Mouse (Mus musculus) stomach, embryonic 15.5 days (tissue): ENCODE results near the gene Dcun1d3. TPM values are rescaled to one million over a fixed set of nuclear protein-coding genes. Genes with fewer than 3 reads are reported as not detected.

Source experiments
- ATAC-seq: fragments of 200-750 bp; cut with Nextera tagmentation; 2 replicates; pipeline ENCODE4 v1.8.0; 2017; ENCODE audit warnings: low read depth, moderate number of reproducible peaks, moderate TSS enrichment; ENCODE audit not compliant: insufficient read depth, low FRiP score
- H3K27ac ChIP-seq: fragments of 300-500 bp; sonication (generic); 2 replicates; pipeline ENCODE4 v1.5.1; 2015; ENCODE audit warnings: mild to moderate bottlenecking, inconsistent platforms
- H3K27me3 ChIP-seq: fragments of 300-500 bp; sonication (generic); replicated peaks from 2 replicates; pipeline ENCODE4 v1.6.1; 2015; ENCODE audit warnings: inconsistent platforms
- H3K36me3 ChIP-seq: fragments of 300-500 bp; sonication (generic); 2 replicates; pipeline ENCODE4 v1.6.1; 2015; ENCODE audit warnings: inconsistent platforms
- H3K4me1 ChIP-seq: fragments of 300-500 bp; sonication (generic); 2 replicates; pipeline ENCODE4 v1.6.1; 2015; ENCODE audit warnings: inconsistent platforms
- H3K4me2 ChIP-seq: fragments of 300-500 bp; sonication (generic); 2 replicates; pipeline ENCODE4 v1.6.1; 2015; ENCODE audit warnings: mild to moderate bottlenecking, inconsistent platforms
- H3K4me3 ChIP-seq: fragments of 300-500 bp; sonication (generic); replicated peaks from 2 replicates; pipeline ENCODE4 v1.5.1; 2015; ENCODE audit warnings: inconsistent platforms
- H3K9ac ChIP-seq: fragments of 300-500 bp; sonication (generic); 2 replicates; pipeline ENCODE4 v1.6.1; 2015; ENCODE audit warnings: inconsistent platforms
- H3K9me3 ChIP-seq: fragments of 300-500 bp; sonication (generic); 2 replicates; pipeline ENCODE4 v1.6.1; 2016; ENCODE audit warnings: inconsistent platforms
- WGBS: fragments of 180-500 bp; shearing (Covaris S2); methylation state at CpG from one replicate; pipeline ENCODE4 v1.1.7; 2015; 5-methylcytosine and 5-hydroxymethylcytosine counted together
- polyA plus RNA-seq: library from polyadenylated mRNA; unstranded; fragments of >200 nt; fragmentation: Nextera tagmentation; extraction: Ambion mirVana; gene quantifications from 2 replicates; pipeline ENCODE4 v1.2.1, GENCODE M21; 2015

The Dcun1d3 gene
- 9.0 and 9.8 TPM in 2 replicates for polyA plus RNA-seq

GRCm38 (mm10) chr7:119895639-119896512, at the start of gene Dcun1d3, which contains the start of gene Lyrm1:
Gene Dcun1d3, minus strand, starts transcription at chr7:119896298.
Gene Lyrm1, plus strand, starts transcription at chr7:119895861.
- Histone ChIP-seq H3K4me3 (peak within 1 kb of the TSS; percentile 76), H3K4me2 (peak within 1 kb of the TSS; percentile 85), H3K36me3 (no peaks in the 10 kb centered on the region), H3K27me3 (no peaks in the 10 kb centered on the region), H3K27ac (peak within 1 kb of the TSS; percentile 95), H3K9ac (peak within 1 kb of the TSS; percentile 58), H3K4me1 (no peaks in the 10 kb centered on the region), H3K9me3 (no peaks in the 10 kb centered on the region)
- WGBS: under 1% methylated on average over 63 of the region's 63 CpGs
- peak; percentile 99 for ATAC-seq

GRCm38 (mm10) chr7:119941569-119941968, 45.5 kb upstream of the Dcun1d3 start:
- no peaks in the 10 kb centered on the region for H3K4me1 ChIP-seq
- no peak overlapping the region for H3K4me2 ChIP-seq
- no peaks in the 10 kb centered on the region for H3K27me3 ChIP-seq
- WGBS: 57% methylated on average over 2 of the region's 2 CpGs
- H3K27ac ChIP-seq: no peak overlapping the region
- H3K9ac ChIP-seq: no peak overlapping the region
- ATAC-seq: no peak
- H3K9me3 ChIP-seq: no peaks in the 10 kb centered on the region
- no peak overlapping the region for H3K4me3 ChIP-seq
- H3K36me3 ChIP-seq: no peaks in the 10 kb centered on the region

DNA sequence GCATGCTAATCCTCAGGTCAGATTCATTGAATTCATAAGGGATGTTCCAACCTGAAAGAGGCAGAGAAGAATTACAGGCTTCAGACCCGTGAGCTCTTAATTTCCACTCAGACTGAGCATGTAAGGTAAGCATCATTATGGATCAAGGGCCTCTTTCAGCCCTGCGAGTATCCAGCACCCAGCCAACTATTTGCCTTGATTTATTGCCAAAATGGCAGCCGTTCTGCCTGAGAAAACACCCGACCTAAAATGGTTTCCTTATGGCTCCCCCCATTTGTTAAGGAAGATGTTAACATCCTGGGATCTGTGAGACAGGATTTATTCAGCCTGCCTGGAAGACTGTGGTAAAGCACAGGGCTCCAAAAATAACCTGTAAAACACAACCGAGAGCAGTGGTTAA, 40.9 kb upstream of the Dcun1d3 start:
- no peaks in the 10 kb centered on the region for H3K27me3 ChIP-seq
- no peak overlapping the region for H3K4me3 ChIP-seq
- no peak for ATAC-seq
- H3K4me2 ChIP-seq: no peak overlapping the region
- no peaks in the 10 kb centered on the region for H3K36me3 ChIP-seq
- no peak overlapping the region for H3K27ac ChIP-seq
- H3K9me3 ChIP-seq: no peaks in the 10 kb centered on the region
- H3K9ac ChIP-seq: no peak overlapping the region
- 61% methylated on average over 5 of the region's 5 CpGs for WGBS
- no peaks in the 10 kb centered on the region for H3K4me1 ChIP-seq

GRCm38 (mm10) chr7:119936321-119936720, 40.2 kb upstream of the Dcun1d3 start:
- Histone ChIP-seq H3K4me1 (no peaks in the 10 kb centered on the region), H3K9me3 (no peaks in the 10 kb centered on the region), H3K4me3 (no peak overlapping the region), H3K36me3 (no peaks in the 10 kb centered on the region), H3K27me3 (no peaks in the 10 kb centered on the region), H3K27ac (no peak overlapping the region), H3K9ac (no peak overlapping the region), H3K4me2 (no peak overlapping the region)
- no peak for ATAC-seq

- WGBS: 52% methylated on average over 2 of the region's 2 CpGs
- no peaks in the 10 kb centered on the region for H3K4me1 ChIP-seq
These were observed 32.8 kb upstream of the Dcun1d3 start for GRCm38 (mm10) chr7:119928783-119929440.

GRCm38 (mm10) chr7:119921054-119921453, 25.0 kb upstream of the Dcun1d3 start:
- Histone ChIP-seq H3K27me3 (no peaks in the 10 kb centered on the region), H3K4me3 (no peak overlapping the region), H3K27ac (no peak overlapping the region), H3K9me3 (no peaks in the 10 kb centered on the region), H3K4me1 (no peaks in the 10 kb centered on the region), H3K36me3 (no peaks in the 10 kb centered on the region), H3K9ac (no peak overlapping the region), H3K4me2 (no peak overlapping the region)
- 70% methylated on average over 4 of the region's 4 CpGs for WGBS
- ATAC-seq: no peak

More at GRCm38 (mm10) chr7:119928783-119929440, 32.8 kb upstream of the Dcun1d3 start:
- no peak for ATAC-seq
- no peak overlapping the region for H3K27ac ChIP-seq
- no peaks in the 10 kb centered on the region for H3K27me3 ChIP-seq
- H3K4me2 ChIP-seq: no peak overlapping the region
- no peaks in the 10 kb centered on the region for H3K36me3 ChIP-seq
- H3K9me3 ChIP-seq: no peaks in the 10 kb centered on the region
- no peak overlapping the region for H3K4me3 ChIP-seq
- no peak overlapping the region for H3K9ac ChIP-seq

DNA sequence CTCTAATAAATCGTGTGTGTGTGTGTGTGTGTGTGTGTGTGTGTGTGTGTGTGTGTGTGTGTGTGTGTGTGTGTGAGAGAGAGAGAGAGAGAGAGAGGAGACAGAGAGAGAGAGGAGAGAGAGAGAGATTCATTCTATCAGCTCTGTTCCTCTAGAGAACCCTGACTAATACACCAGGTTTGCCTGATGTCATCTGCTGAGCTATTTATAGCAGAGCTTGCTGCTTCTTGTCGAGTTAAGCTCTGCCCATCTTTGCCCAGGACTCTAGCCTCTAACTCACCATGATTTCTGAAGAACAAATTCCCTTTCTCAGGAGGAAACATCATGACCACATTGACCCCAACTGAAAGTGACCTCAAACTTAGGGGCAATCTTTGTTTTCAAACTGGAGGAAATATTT, 24.4 kb upstream of the Dcun1d3 start:
- Histone ChIP-seq H3K4me3 (no peak overlapping the region), H3K9me3 (no peaks in the 10 kb centered on the region), H3K27me3 (no peaks in the 10 kb centered on the region), H3K4me1 (no peaks in the 10 kb centered on the region), H3K27ac (no peak overlapping the region), H3K4me2 (no peak overlapping the region), H3K36me3 (no peaks in the 10 kb centered on the region), H3K9ac (no peak overlapping the region)
- ATAC-seq: no peak
- 41% methylated on average over 2 of the region's 2 CpGs for WGBS

GRCm38 (mm10) chr7:119911727-119912126, 15.6 kb upstream of the Dcun1d3 start:
- WGBS: 63% methylated on average over 3 of the region's 3 CpGs
- Histone ChIP-seq H3K9me3 (no peaks in the 10 kb centered on the region), H3K36me3 (no peaks in the 10 kb centered on the region), H3K27me3 (no peaks in the 10 kb centered on the region), H3K4me1 (no peaks in the 10 kb centered on the region), H3K4me2 (no peak overlapping the region), H3K9ac (no peak overlapping the region), H3K4me3 (no peak overlapping the region), H3K27ac (no peak overlapping the region)
- no peak for ATAC-seq

DNA sequence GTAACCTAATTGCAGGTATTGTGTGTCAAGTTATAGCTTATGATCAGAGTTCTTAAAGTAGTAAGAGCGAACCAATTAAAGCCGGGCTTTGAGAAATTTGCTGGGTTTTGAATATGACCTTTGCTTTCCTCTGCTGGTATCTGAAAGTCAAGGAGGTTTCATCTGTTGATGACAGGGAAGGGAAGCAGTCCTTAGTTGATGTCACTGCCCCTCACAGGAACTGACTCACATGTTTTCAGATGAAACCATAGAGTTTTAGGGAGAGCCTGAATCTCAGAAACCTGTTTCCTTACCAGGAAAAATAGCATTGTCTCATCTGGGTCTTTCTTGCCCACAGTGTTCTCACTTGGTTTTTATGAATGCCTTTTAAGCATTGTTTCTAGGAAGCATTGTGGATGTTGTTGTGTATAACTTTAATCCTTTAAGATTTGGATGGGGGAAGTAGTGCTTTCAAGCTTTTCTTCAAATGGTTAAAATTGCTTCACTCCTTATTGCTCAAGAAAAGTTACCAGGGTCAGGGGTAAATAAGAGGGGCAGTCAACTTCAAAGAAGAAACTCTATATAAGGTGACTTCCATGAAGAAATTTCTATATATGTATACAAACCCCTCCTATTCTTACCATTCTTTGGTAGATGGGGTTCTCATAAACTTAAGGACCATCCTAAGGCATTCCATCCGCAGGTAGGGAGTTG, 10.6 kb upstream of the Dcun1d3 start:
- Histone ChIP-seq H3K4me1 (no peaks in the 10 kb centered on the region), H3K27me3 (no peaks in the 10 kb centered on the region), H3K36me3 (no peaks in the 10 kb centered on the region), H3K4me2 (no peak overlapping the region), H3K9me3 (no peaks in the 10 kb centered on the region), H3K9ac (no peak overlapping the region), H3K27ac (no peak overlapping the region), H3K4me3 (no peak overlapping the region)
- WGBS: 95% methylated on average over 3 of the region's 3 CpGs
- ATAC-seq: no peak

- no peaks in the 10 kb centered on the region for H3K4me1 ChIP-seq
- no peaks in the 10 kb centered on the region for H3K36me3 ChIP-seq
- no peak overlapping the region for H3K4me2 ChIP-seq
- H3K4me3 ChIP-seq: no peak overlapping the region
- no peak overlapping the region for H3K27ac ChIP-seq
- no peak for ATAC-seq
- no peaks in the 10 kb centered on the region for H3K27me3 ChIP-seq
- 60% methylated on average over 3 of the region's 3 CpGs for WGBS
- no peak overlapping the region for H3K9ac ChIP-seq
- no peaks in the 10 kb centered on the region for H3K9me3 ChIP-seq
These were observed 3.4 kb upstream of the Dcun1d3 start for GRCm38 (mm10) chr7:119899386-119900057.

- ATAC-seq: no peak
- WGBS: 57% methylated on average over 1 of the region's 1 CpGs
- no peaks in the 10 kb centered on the region for H3K9me3 ChIP-seq
- H3K4me1 ChIP-seq: no peaks in the 10 kb centered on the region
- H3K4me3 ChIP-seq: no peak overlapping the region
- H3K27me3 ChIP-seq: no peaks in the 10 kb centered on the region
- H3K36me3 ChIP-seq: no peaks in the 10 kb centered on the region
- H3K4me2 ChIP-seq: no peak overlapping the region
- no peak overlapping the region for H3K9ac ChIP-seq
- no peak overlapping the region for H3K27ac ChIP-seq
These were observed 2.3 kb upstream of the Dcun1d3 start for GRCm38 (mm10) chr7:119898247-119898856.
